Mouse (Mus musculus) limb, embryonic 11.5 days (tissue): Measurements from ENCODE around the gene Pacsin2. TPM values are rescaled to one million over a fixed set of nuclear protein-coding genes. Genes with fewer than 3 reads are reported as not detected.

Source experiments
- ATAC-seq: fragments of 200-750 bp; cut with Nextera tagmentation; 2 replicates; pipeline ENCODE4 v1.8.0; 2017; ENCODE audit warnings: low read depth; ENCODE audit not compliant: insufficient number of reproducible peaks, low FRiP score, low TSS enrichment
- DNase-seq: peaks from one replicate; pipeline ENCODE4 v3.0.0-alpha.2; 2015; ENCODE audit warnings: low spot score
- H3K27ac ChIP-seq: fragments of 300-500 bp; sonication (generic); replicated peaks from 2 replicates; pipeline ENCODE4 v1.5.1; 2014; ENCODE audit warnings: low read depth, mild to moderate bottlenecking, low read length
- H3K27me3 ChIP-seq: fragments of 300-500 bp; sonication (generic); 2 replicates; pipeline ENCODE4 v1.6.1; 2014; ENCODE audit warnings: mild to moderate bottlenecking, low read length, mixed read lengths; ENCODE audit not compliant: control insufficient read depth, insufficient read depth
- H3K36me3 ChIP-seq: fragments of 300-500 bp; sonication (generic); 2 replicates; pipeline ENCODE4 v1.6.1; 2014; ENCODE audit warnings: mild to moderate bottlenecking, low read length, moderate library complexity, mixed read lengths; ENCODE audit not compliant: control insufficient read depth, insufficient read depth
- H3K4me1 ChIP-seq: fragments of 300-500 bp; sonication (generic); 2 replicates; pipeline ENCODE4 v1.6.1; 2014; ENCODE audit warnings: low read length, mixed read lengths; ENCODE audit not compliant: control insufficient read depth, insufficient read depth
- H3K4me2 ChIP-seq: fragments of 300-500 bp; sonication (generic); 2 replicates; pipeline ENCODE4 v1.6.1; 2014; ENCODE audit warnings: low read depth, mild to moderate bottlenecking, moderate library complexity; ENCODE audit not compliant: severe bottlenecking
- H3K4me3 ChIP-seq: fragments of 300-500 bp; sonication (generic); 2 replicates; pipeline ENCODE4 v1.5.1; 2014; ENCODE audit warnings: low read depth, low read length
- H3K9ac ChIP-seq: fragments of 300-500 bp; sonication (generic); 2 replicates; pipeline ENCODE4 v1.6.1; 2014; ENCODE audit warnings: mild to moderate bottlenecking, low read length
- H3K9me3 ChIP-seq: fragments of 300-500 bp; sonication (generic); 2 replicates; pipeline ENCODE4 v1.6.1; 2016; ENCODE audit warnings: low read length; ENCODE audit not compliant: control insufficient read depth
- WGBS: fragments of 180-500 bp; shearing (Covaris S2); extraction: QIAGEN DNeasy Blood & Tissue Kit; methylation state at CpG from one replicate; pipeline ENCODE4 v1.1.7; 2014; 5-methylcytosine and 5-hydroxymethylcytosine counted together
- polyA plus RNA-seq: library from polyadenylated mRNA; unstranded; fragments of >200 nt; fragmentation: Nextera tagmentation; extraction: Ambion mirVana; gene quantifications from 2 replicates; pipeline ENCODE4 v1.2.1, GENCODE M21; 2014

Gene Pacsin2
- polyA plus RNA-seq, 1 experiment from 2014 or later: 45.4 TPM

DNA sequence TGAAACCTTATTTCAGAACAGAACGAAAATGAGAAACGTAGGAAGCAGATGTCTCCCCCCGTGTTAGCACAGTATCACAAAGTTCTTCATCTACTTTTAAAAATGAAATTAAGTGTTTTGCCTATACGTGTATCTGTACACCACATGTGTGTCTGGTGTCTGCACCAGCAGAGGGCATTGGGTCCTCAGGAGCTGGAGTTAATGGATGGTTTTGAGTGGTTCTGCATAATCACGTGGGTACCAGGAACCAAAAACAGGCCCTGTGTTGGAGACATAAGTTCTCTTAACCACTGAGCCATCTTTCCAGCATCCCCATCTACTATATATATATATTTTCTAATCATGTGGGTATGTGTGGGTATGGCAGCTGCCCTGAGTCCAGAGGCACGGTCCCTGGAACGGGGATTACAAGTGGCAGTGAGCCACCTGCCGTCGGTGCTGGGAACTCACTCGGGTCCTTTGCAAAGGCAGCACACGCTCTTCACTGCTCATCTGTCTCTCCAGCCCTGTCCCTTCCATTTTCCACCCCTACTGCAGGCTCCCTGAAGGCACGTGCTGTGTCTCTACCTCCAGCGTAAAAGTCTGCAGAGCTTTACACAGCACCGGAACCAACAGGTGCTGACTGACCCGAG lies 118.4 kb downstream of the Pacsin2 start:
- H3K9ac ChIP-seq: no peak overlapping the region
- no peak overlapping the region for H3K4me2 ChIP-seq
- no peak overlapping the region for H3K4me3 ChIP-seq
- peaks cover 3% of the 10 kb centered on the region; the same call in 1 of the 2 replicates for H3K36me3 ChIP-seq
- no peaks in the 10 kb centered on the region for H3K9me3 ChIP-seq
- DNase-seq (no peak), ATAC-seq (no peak)
- no peaks in the 10 kb centered on the region for H3K27me3 ChIP-seq
- 85% methylated on average over 15 of the region's 15 CpGs for WGBS
- no peak overlapping the region for H3K27ac ChIP-seq
- 0 out of 2 replicates have a peak, but pooled peaks cover 6% of the 10 kb centered on the region for H3K4me1 ChIP-seq

DNA sequence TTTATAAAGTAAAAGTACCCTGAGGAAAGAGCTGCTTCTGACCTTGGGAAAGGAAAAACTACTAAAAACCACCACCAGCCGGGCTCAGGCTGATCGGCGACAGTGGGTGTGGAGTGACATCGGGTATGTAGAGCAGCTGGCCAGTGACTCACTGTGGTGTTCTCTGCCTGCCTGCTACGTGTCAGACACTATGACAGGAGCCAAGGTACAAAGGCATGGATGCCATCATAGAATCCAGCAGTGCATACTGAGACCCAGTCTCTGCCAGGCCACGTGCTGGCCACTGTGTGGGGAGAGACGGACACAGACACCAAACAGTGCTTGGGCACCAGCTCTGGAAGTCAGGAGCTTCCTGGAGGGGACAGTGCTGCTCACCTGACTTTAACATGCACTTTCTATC lies 119.5 kb downstream of the Pacsin2 start:
- ATAC-seq (no peak), DNase-seq (no peak)
- H3K4me3 ChIP-seq: no peak overlapping the region
- H3K4me2 ChIP-seq: no peak overlapping the region
- H3K36me3 ChIP-seq: peaks cover 3% of the 10 kb centered on the region; the same call in 1 of the 2 replicates
- 0 out of 2 replicates have a peak, but pooled peaks cover 6% of the 10 kb centered on the region for H3K4me1 ChIP-seq
- H3K9me3 ChIP-seq: no peaks in the 10 kb centered on the region
- no peak overlapping the region for H3K9ac ChIP-seq
- no peak overlapping the region for H3K27ac ChIP-seq
- H3K27me3 ChIP-seq: no peaks in the 10 kb centered on the region
- 84% methylated on average over 7 of the region's 7 CpGs for WGBS

DNA sequence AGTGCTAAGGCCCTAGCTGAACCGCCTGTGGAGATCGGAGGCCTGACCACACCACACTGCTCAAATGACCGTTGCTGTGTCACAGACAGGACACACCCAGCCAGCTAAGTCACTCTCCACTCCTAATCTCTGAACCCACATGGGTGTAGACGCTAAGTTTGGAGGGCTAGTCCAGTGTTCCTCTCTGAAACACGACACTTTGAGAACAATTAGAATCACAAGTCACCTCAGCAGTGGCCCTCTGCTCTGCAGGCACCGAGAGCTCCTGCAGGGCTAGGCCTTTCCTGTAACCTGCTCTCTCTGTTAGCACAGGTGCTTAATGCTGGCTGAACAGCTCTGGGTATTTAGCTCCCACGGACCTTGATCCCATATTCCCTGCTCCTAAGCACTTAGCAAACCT lies 120.2 kb downstream of the Pacsin2 start:
- H3K4me2 ChIP-seq: no peak overlapping the region
- peaks cover 3% of the 10 kb centered on the region; the same call in 1 of the 2 replicates for H3K36me3 ChIP-seq
- DNase-seq: no peak
- H3K27me3 ChIP-seq: no peaks in the 10 kb centered on the region
- H3K4me1 ChIP-seq: 0 out of 2 replicates have a peak, but pooled peaks cover under 1% of the 10 kb centered on the region
- WGBS: 39% methylated on average over 7 of the region's 7 CpGs
- H3K27ac ChIP-seq: no peak overlapping the region
- no peak overlapping the region for H3K4me3 ChIP-seq
- ATAC-seq: no peak
- no peaks in the 10 kb centered on the region for H3K9me3 ChIP-seq
- no peak overlapping the region for H3K9ac ChIP-seq

DNA sequence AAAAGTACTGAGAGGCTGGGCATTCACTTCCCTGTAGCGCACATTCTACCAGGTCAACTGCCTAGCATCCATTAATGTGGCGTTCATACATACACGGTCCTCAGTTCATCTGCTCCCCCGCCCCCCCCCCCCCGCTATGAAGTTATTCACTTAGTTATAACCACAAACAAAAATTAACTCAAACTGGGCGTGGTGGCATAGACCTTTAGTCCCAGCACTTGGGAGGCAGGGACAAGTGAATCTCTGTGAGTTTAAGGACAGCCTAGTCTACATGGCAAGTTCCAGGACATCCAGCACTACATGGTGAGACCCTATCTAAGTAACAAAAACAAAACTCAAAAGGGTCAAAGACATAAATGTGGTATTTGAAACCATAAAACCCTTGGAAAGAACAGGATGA lies 125.5 kb downstream of the Pacsin2 start:
- Histone ChIP-seq H3K36me3 (peaks cover 7% of the 10 kb centered on the region; the same call in 1 of the 2 replicates), H3K27ac (no peak overlapping the region), H3K4me1 (no peaks in the 10 kb centered on the region), H3K4me2 (no peak overlapping the region), H3K9ac (no peak overlapping the region), H3K27me3 (no peaks in the 10 kb centered on the region), H3K9me3 (no peaks in the 10 kb centered on the region), H3K4me3 (no peak overlapping the region)
- no peak for DNase-seq
- ATAC-seq: no peak
- WGBS: 90% methylated on average over 6 of the region's 6 CpGs

DNA sequence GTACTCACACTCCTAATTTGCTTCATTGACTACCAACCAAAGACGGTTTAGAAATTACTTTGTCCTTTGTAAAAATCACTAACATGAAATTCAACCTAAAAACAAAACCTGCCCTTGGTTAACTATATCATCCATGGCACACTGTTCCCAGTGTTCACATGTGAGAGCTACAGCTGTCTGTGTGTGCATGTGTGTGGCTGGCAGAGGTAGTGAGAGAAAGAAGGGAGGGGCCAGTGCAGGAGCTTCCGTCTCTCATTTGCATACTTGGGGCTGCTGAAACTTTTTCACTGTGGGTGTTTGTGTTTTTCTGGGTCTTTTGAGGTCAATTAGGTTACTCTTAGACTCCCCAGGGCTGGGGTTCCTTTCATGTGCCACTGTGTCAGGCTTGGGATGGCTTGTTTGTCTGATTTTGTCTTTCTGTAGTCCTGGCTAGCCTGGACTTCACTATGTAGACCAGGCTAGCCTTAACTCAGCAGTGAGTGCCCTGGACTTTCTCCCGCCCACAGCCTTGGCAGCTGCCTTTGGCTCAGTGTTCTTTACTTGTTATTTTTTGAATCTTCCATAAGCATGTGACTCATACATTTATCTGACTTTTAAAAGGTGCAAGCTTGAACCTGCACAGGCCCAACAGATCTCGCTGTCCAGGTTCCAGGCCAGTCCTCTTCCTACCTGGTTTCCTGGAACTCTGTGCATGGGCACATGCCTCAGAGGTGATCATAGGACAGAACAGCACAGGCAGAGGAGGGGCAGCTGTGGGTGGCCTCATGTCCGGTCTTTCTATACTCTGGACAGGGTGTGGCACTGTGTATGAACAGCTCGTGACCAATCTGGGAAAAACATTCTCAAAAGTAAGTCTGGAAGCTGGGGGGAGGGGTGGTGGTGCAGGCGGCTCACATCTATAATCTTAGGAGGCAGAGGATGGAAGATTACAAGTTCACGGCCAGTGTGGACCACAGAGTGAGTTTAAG lies 126.2 kb downstream of the Pacsin2 start:
- no peaks in the 10 kb centered on the region for H3K27me3 ChIP-seq
- no peaks in the 10 kb centered on the region for H3K4me1 ChIP-seq
- no peak overlapping the region for H3K4me3 ChIP-seq
- no peak overlapping the region for H3K27ac ChIP-seq
- no peak for ATAC-seq
- peaks cover 10% of the 10 kb centered on the region; the same call in 1 of the 2 replicates for H3K36me3 ChIP-seq
- WGBS: 83% methylated on average over 8 of the region's 8 CpGs
- no peak for DNase-seq
- no peak overlapping the region for H3K4me2 ChIP-seq
- H3K9me3 ChIP-seq: no peaks in the 10 kb centered on the region
- H3K9ac ChIP-seq: no peak overlapping the region

DNA sequence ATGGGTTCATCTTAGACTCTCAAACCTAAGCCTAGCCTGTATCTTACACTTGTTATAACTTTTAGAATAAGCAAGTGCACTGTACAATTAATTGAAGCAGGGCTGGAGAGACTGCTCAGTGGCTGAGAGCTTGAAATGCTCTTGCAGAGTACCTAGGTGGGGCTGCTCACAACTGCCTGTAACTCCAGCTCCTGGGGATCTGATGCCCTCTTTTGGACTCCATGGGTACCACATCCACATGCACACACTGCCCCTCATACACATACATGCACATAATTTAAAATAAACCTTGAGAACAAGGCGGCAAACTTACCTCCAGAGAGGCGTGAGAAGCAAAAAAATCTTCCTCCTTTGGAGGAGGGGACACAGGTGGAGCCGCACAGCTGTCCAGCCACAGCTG lies 132.0 kb downstream of the Pacsin2 start:
- H3K9me3 ChIP-seq: no peaks in the 10 kb centered on the region
- ATAC-seq: no peak
- WGBS: 82% methylated on average over 3 of the region's 3 CpGs
- no peak for DNase-seq
- H3K9ac ChIP-seq: no peak overlapping the region
- no peak overlapping the region for H3K4me3 ChIP-seq
- no peaks in the 10 kb centered on the region for H3K4me1 ChIP-seq
- H3K27ac ChIP-seq: no peak overlapping the region
- H3K4me2 ChIP-seq: no peak overlapping the region
- H3K27me3 ChIP-seq: no peaks in the 10 kb centered on the region
- peaks cover 9% of the 10 kb centered on the region; the same call in 1 of the 2 replicates for H3K36me3 ChIP-seq

DNA sequence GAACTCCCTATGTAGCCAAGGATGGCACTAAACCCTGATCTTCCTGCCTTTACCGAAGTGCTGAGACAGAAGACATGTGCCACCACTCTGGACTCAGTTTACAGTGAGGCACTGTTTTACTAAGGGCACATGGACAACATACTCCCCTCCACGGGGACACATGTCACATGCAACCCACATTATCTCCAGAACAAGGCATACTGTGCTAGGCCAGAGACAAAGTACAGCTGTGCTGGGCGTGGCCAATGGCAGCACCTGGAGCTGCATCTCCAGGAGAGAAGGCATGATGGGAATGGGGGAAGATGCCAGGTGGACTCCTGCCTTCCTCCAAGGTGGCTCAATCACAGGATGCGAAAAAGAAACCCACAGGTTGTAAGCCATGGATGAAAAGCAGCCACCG lies 135.5 kb downstream of the Pacsin2 start:
- H3K9ac ChIP-seq: no peak overlapping the region
- H3K4me2 ChIP-seq: no peak overlapping the region
- H3K27ac ChIP-seq: no peak overlapping the region
- ATAC-seq (no peak), DNase-seq (no peak)
- H3K27me3 ChIP-seq: no peaks in the 10 kb centered on the region
- H3K4me3 ChIP-seq: no peak overlapping the region
- H3K36me3 ChIP-seq: peaks cover 8% of the 10 kb centered on the region; the same call in 1 of the 2 replicates
- 87% methylated on average over 5 of the region's 5 CpGs for WGBS
- no peaks in the 10 kb centered on the region for H3K4me1 ChIP-seq
- no peaks in the 10 kb centered on the region for H3K9me3 ChIP-seq
